Mouse (Mus musculus) limb, embryonic 11.5 days (tissue): Measurements from ENCODE around the gene Ptpa. TPM values are rescaled to one million over a fixed set of nuclear protein-coding genes. Genes with fewer than 3 reads are reported as not detected.
A peak's percentile ranks its signal among the peaks of the same experiment; 100 is the strongest.

Experiments used
- ATAC-seq: fragments of 200-750 bp; cut with Nextera tagmentation; 2 replicates; pipeline ENCODE4 v1.8.0; 2017; ENCODE audit warnings: low read depth; ENCODE audit not compliant: insufficient number of reproducible peaks, low FRiP score, low TSS enrichment
- DNase-seq: peaks from one replicate; pipeline ENCODE4 v3.0.0-alpha.2; 2015; ENCODE audit warnings: low spot score
- H3K27ac ChIP-seq: fragments of 300-500 bp; sonication (generic); replicated peaks from 2 replicates; pipeline ENCODE4 v1.5.1; 2014; ENCODE audit warnings: low read depth, mild to moderate bottlenecking, low read length
- H3K27me3 ChIP-seq: fragments of 300-500 bp; sonication (generic); 2 replicates; pipeline ENCODE4 v1.6.1; 2014; ENCODE audit warnings: mild to moderate bottlenecking, low read length, mixed read lengths; ENCODE audit not compliant: control insufficient read depth, insufficient read depth
- H3K36me3 ChIP-seq: fragments of 300-500 bp; sonication (generic); 2 replicates; pipeline ENCODE4 v1.6.1; 2014; ENCODE audit warnings: mild to moderate bottlenecking, low read length, moderate library complexity, mixed read lengths; ENCODE audit not compliant: control insufficient read depth, insufficient read depth
- H3K4me1 ChIP-seq: fragments of 300-500 bp; sonication (generic); 2 replicates; pipeline ENCODE4 v1.6.1; 2014; ENCODE audit warnings: low read length, mixed read lengths; ENCODE audit not compliant: control insufficient read depth, insufficient read depth
- H3K4me2 ChIP-seq: fragments of 300-500 bp; sonication (generic); 2 replicates; pipeline ENCODE4 v1.6.1; 2014; ENCODE audit warnings: low read depth, mild to moderate bottlenecking, moderate library complexity; ENCODE audit not compliant: severe bottlenecking
- H3K4me3 ChIP-seq: fragments of 300-500 bp; sonication (generic); 2 replicates; pipeline ENCODE4 v1.5.1; 2014; ENCODE audit warnings: low read depth, low read length
- H3K9ac ChIP-seq: fragments of 300-500 bp; sonication (generic); 2 replicates; pipeline ENCODE4 v1.6.1; 2014; ENCODE audit warnings: mild to moderate bottlenecking, low read length
- H3K9me3 ChIP-seq: fragments of 300-500 bp; sonication (generic); 2 replicates; pipeline ENCODE4 v1.6.1; 2016; ENCODE audit warnings: low read length; ENCODE audit not compliant: control insufficient read depth
- WGBS: fragments of 180-500 bp; shearing (Covaris S2); extraction: QIAGEN DNeasy Blood & Tissue Kit; methylation state at CpG from one replicate; pipeline ENCODE4 v1.1.7; 2014; 5-methylcytosine and 5-hydroxymethylcytosine counted together
- polyA plus RNA-seq: library from polyadenylated mRNA; unstranded; fragments of >200 nt; fragmentation: Nextera tagmentation; extraction: Ambion mirVana; gene quantifications from 2 replicates; pipeline ENCODE4 v1.2.1, GENCODE M21; 2014

Gene Ptpa
- polyA plus RNA-seq, 1 experiment from 2014 or later = 83.3 TPM

DNA sequence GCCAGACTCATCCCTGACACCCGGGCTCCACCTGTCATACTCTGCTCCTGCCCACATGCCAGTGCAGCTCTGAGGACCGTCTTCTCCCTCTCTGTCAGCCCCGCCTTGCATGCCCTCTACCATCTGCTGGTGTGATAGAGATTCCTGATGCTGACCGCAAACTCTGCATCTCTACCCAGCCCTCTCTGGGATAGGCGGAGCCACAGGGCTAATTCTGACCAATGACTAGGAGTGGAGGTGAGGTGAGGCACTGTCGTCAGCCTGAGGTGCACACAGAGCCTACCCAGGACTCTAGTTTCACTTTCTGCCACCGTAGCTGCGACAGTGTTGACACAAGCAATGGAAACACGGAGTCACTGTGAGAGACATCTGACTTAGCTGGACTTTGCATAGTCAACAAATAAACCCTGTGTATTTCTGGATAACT, 48.1 kb downstream of the Ptpa start:
- H3K4me3 ChIP-seq = peak overlapping the region; percentile 5
- no peaks in the 10 kb centered on the region; the same call in 1 of the 2 replicates for H3K36me3 ChIP-seq
- ATAC-seq (peak; percentile 76), DNase-seq (peak; percentile 70)
- H3K27ac ChIP-seq = no peak overlapping the region
- peak overlapping the region; percentile 34; the same call in 1 of the 2 replicates for H3K4me2 ChIP-seq
- no peak overlapping the region for H3K9ac ChIP-seq
- H3K4me1 ChIP-seq = peaks cover 10% of the 10 kb centered on the region
- no peaks in the 10 kb centered on the region for H3K27me3 ChIP-seq
- WGBS = 3% methylated on average over 9 of the region's 9 CpGs
- H3K9me3 ChIP-seq = no peaks in the 10 kb centered on the region

- DNase-seq (no peak), ATAC-seq (no peak)
- Histone ChIP-seq H3K27me3 (no peaks in the 10 kb centered on the region), H3K36me3 (no peaks in the 10 kb centered on the region), H3K9me3 (no peaks in the 10 kb centered on the region), H3K4me2 (peak overlapping the region; percentile 34; the same call in 1 of the 2 replicates), H3K9ac (no peak overlapping the region), H3K4me3 (0 out of 2 replicates have a peak overlapping the region, but pooled peaks have one; percentile 5), H3K27ac (no peak overlapping the region), H3K4me1 (peaks cover 13% of the 10 kb centered on the region)
- 72% methylated on average over 5 of the region's 5 CpGs for WGBS
Observed at GRCm38 (mm10) chr2:30464411-30464810, 48.6 kb downstream of the Ptpa start.

GRCm38 (mm10) chr2:30466787-30467186, 50.9 kb downstream of the Ptpa start:
- no peaks in the 10 kb centered on the region for H3K36me3 ChIP-seq
- no peak overlapping the region for H3K27ac ChIP-seq
- no peaks in the 10 kb centered on the region for H3K9me3 ChIP-seq
- no peak overlapping the region for H3K4me3 ChIP-seq
- no peak overlapping the region for H3K4me2 ChIP-seq
- H3K4me1 ChIP-seq = peaks cover 20% of the 10 kb centered on the region
- no peak for DNase-seq
- WGBS = 29% methylated on average over 4 of the region's 4 CpGs
- H3K9ac ChIP-seq = no peak overlapping the region
- no peaks in the 10 kb centered on the region for H3K27me3 ChIP-seq
- no peak for ATAC-seq

GRCm38 (mm10) chr2:30469009-30469408, 53.2 kb downstream of the Ptpa start:
- Histone ChIP-seq H3K4me2 (peak overlapping the region; percentile 89), H3K9me3 (no peaks in the 10 kb centered on the region), H3K4me3 (no peak overlapping the region), H3K9ac (peak overlapping the region; percentile 81; the same call in 1 of the 2 replicates), H3K27ac (no peak overlapping the region), H3K36me3 (no peaks in the 10 kb centered on the region), H3K27me3 (no peaks in the 10 kb centered on the region), H3K4me1 (peaks cover 14% of the 10 kb centered on the region)
- WGBS = 48% methylated on average over 6 of the region's 6 CpGs
- DNase-seq (no peak), ATAC-seq (no peak)

DNA sequence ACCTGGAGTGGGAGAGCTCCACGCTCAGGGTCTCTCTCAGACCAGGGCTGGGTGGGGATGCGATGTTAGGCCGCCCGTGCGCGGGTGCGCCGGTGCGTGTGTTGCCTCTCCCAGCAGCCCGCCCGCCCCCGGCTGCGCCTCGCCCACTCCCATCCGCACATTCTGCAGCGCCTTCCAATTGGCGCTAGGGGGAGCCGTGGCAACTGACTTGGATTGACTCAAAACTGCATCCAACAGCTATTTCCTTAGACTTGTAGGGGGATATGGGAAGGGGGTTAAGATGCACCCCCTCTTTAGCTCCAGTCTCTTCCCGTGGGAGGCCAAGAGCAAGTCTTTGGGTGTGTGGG, 53.9 kb downstream of the Ptpa start:
- H3K9ac ChIP-seq = peak overlapping the region; percentile 81
- ATAC-seq (no peak), DNase-seq (peak; percentile 94)
- H3K4me3 ChIP-seq = peak overlapping the region; percentile 39
- peaks cover 17% of the 10 kb centered on the region for H3K4me1 ChIP-seq
- WGBS = 0% methylated on average over 19 of the region's 19 CpGs
- peak overlapping the region; percentile 89 for H3K4me2 ChIP-seq
- H3K27me3 ChIP-seq = no peaks in the 10 kb centered on the region
- no peaks in the 10 kb centered on the region for H3K36me3 ChIP-seq
- peak overlapping the region; percentile 80 for H3K27ac ChIP-seq
- H3K9me3 ChIP-seq = no peaks in the 10 kb centered on the region

GRCm38 (mm10) chr2:30470143-30470946, 54.5 kb downstream of the Ptpa start:
- WGBS = under 1% methylated on average over 46 of the region's 46 CpGs
- no peaks in the 10 kb centered on the region for H3K36me3 ChIP-seq
- H3K4me3 ChIP-seq = peak overlapping the region; percentile 39
- no peak for ATAC-seq
- peak overlapping the region; percentile 89 for H3K4me2 ChIP-seq
- peak; percentile 83 for DNase-seq
- peaks cover 17% of the 10 kb centered on the region for H3K4me1 ChIP-seq
- H3K9ac ChIP-seq = peak overlapping the region; percentile 81
- H3K9me3 ChIP-seq = no peaks in the 10 kb centered on the region
- no peaks in the 10 kb centered on the region for H3K27me3 ChIP-seq
- H3K27ac ChIP-seq = peak overlapping the region; percentile 80

DNA sequence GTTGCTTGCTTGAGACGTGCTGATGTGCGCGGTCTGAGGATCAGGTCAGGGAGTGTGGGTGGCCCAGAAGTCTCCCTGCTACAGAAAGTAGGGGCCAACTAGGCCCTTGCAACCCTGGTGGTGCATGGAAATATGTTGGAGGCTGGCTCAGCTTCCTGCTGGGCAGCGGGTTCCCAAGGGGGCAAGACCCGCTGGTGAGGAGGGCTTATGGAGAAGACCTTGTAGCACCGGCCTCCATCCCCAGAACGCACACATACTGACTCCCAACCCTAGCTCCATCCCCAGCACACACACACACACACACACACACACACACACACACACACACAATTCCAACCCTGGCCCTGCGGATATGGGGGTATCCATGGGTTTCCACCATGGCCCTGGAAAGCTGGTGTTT, 55.2 kb downstream of the Ptpa start:
- Histone ChIP-seq H3K4me2 (peak overlapping the region; percentile 89), H3K27ac (peak overlapping the region; percentile 80), H3K9ac (peak overlapping the region; percentile 61; the same call in 1 of the 2 replicates), H3K4me3 (peak overlapping the region; percentile 98), H3K36me3 (no peaks in the 10 kb centered on the region), H3K4me1 (peaks cover 17% of the 10 kb centered on the region), H3K27me3 (no peaks in the 10 kb centered on the region), H3K9me3 (no peaks in the 10 kb centered on the region)
- peak; percentile 54 for DNase-seq
- no peak for ATAC-seq
- 5% methylated on average over 8 of the region's 8 CpGs for WGBS

DNA sequence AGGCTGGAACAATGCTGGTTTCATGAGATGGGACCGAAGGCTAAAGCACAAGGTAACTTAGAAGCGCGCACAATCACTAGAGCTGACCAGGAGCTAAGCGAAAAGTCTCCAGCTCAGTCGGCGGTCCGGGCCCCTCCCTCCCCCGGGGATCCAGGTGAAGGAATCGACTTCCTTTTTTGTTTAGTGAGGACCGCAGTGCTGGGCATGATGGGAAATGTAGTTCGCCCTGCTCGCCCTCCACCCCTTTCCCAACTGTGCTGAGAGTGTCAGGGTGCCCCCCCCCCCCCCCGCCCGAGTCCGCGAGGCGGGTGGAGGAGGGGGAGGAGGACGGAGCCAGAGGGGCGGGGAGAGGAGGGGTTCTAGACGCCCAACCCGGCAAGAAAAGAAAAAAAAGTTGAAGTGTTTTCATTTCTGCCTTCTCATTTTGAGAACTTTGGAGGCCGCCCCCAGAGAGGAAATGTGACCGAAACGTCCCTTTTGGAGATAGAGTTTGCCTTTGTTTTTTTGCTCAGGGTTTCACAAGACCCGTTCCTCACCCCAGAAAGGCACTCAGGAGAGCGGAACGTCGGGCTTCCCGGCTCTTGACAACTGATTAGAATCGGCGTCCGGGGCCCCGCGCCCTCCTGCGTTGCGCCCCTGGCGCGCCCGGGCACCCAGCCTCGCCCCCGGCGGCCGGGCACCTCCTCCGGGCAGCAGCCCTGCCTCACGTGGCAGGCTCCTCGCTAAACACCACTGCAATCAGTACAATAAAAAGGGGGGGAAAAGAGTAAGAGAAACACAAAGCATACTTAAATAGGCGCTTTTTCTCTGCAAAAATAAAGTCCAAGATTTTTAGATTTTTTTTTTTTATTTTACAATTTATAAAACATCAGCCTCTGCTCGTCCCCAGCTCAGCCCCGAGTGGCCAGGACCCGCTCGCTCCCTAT, 56.2 kb downstream of the Ptpa start:
- WGBS = 0% methylated on average over 46 of the region's 51 CpGs
- DNase-seq (peak; percentile 94), ATAC-seq (peak; percentile 53)
- Histone ChIP-seq H3K4me3 (peak overlapping the region; percentile 98), H3K9ac (peak overlapping the region; percentile 99), H3K27ac (peak overlapping the region; percentile 94), H3K9me3 (no peaks in the 10 kb centered on the region), H3K27me3 (no peaks in the 10 kb centered on the region), H3K4me1 (peaks cover 14% of the 10 kb centered on the region), H3K36me3 (no peaks in the 10 kb centered on the region), H3K4me2 (peak overlapping the region; percentile 89)
